Mouse (Mus musculus): Measurements from ENCODE around the gene Metap1.

- no peak for TF ChIP-seq SMC3 (IDR thresholded peaks at IDR 0.05; ENCODE audit: low read depth, low read length)
- TF ChIP-seq POLR2A (IDR thresholded peaks at IDR 0.05; ENCODE audit: control insufficient read depth in 1 of 2, insufficient read depth in 1 of 2, low read depth in 1 of 2, low read length in 2 of 2, poor library complexity in 1 of 2) = no peak
- no peak for TF ChIP-seq CTCF (IDR thresholded peaks at IDR 0.05 in 2 of 3, conservative IDR thresholded peaks at IDR 0.05 in 1 of 3; ENCODE audit: control insufficient read depth in 1 of 3, insufficient read depth in 1 of 3, low read depth in 2 of 3, low read length in 3 of 3, poor library complexity in 1 of 3, severe bottlenecking in 1 of 3)
- TF ChIP-seq HCFC1 (IDR thresholded peaks at IDR 0.05; ENCODE audit: low read depth, low read length) = no peak
- TF ChIP-seq TCF12 (IDR thresholded peaks at IDR 0.05; ENCODE audit: low read depth, low read length) = no peak
- TF ChIP-seq EP300 (IDR thresholded peaks at IDR 0.05; ENCODE audit: low read depth in 1 of 2, low read length in 2 of 2) = no peak
- TF ChIP-seq MYC (IDR thresholded peaks at IDR 0.05; ENCODE audit: low read depth, low read length) = no peak
- TF ChIP-seq ZMIZ1 (IDR thresholded peaks at IDR 0.05; ENCODE audit: low read depth, low read length) = no peak
- no peak for TF ChIP-seq E2F4 (IDR thresholded peaks at IDR 0.05; ENCODE audit: borderline replicate concordance, low read depth, low read length)
- TF ChIP-seq GABPA (IDR thresholded peaks at IDR 0.05; ENCODE audit: low read depth, low read length) = no peak
- no peak for TF ChIP-seq ZKSCAN1 (IDR thresholded peaks at IDR 0.05; ENCODE audit: low read depth, low read length)
- TF ChIP-seq NELFE (IDR thresholded peaks at IDR 0.05; ENCODE audit: low read depth, low read length) = no peak
- TF ChIP-seq USF1 (IDR thresholded peaks at IDR 0.05; ENCODE audit: low read depth, low read length) = no peak
- TF ChIP-seq KAT2A (conservative IDR thresholded peaks at IDR 0.05; ENCODE audit: low read depth, low read length) = no peak
Measured at GRCm38 (mm10) chr3:138499854-138500740, 10.8 kb upstream of the Metap1 start.

All from MEL (cell line).